In the genomic region with DNA sequence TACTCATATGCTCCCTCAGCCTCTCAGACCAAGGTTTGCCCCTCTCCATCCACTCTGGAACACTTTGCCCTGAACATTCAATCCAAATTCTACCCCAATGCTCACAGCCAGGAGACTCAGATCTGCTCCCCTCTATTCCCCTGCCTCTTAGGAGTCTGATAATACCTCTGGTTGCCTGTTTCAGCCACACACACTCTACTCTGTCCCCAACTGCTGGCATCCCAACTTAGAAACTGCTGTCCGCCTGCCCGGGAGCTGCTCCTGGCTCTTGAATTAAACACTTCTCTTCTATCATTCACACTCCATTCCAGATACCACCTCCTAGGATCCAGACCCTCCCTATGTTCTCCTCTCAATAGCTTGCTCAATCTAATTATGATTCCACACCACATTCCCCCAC, we compare ENCODE assay signal across 26 mouse cellular contexts.
DNase-seq lines count a peak whose midpoint lies in the region; ATAC-seq and TF ChIP-seq lines count a peak whose summit lies in the region.
"Had no signal": no experiment of that assay in that cellular context is flagged by ENCODE, and none has a peak within 500 bp of the region (broad histone marks: within the 10 kb centered on the region; RNA-seq: fewer than 3 reads in every experiment).

No protein-coding gene starts in this region.

- H3K4me3 ChIP-seq in forebrain, postnatal 0 days (ENCODE audit: low read depth, low read length) = no peak overlapping the region
- no peak overlapping the region for H3K4me3 ChIP-seq in forebrain, embryonic 14.5 days (ENCODE audit: low read depth, low read length)
- no peak overlapping the region for H3K4me3 ChIP-seq in heart, embryonic 12.5 days
- no peak overlapping the region for H3K4me3 ChIP-seq in heart, embryonic 15.5 days
- H3K4me3 ChIP-seq in midbrain, embryonic 11.5 days (ENCODE audit: low read depth, low read length) = no peak overlapping the region
- no peak overlapping the region for H3K4me3 ChIP-seq in midbrain, embryonic 16.5 days (ENCODE audit: low read depth, low read length)
- H3K4me3 ChIP-seq: embryonic facial prominence, embryonic 10.5 days; embryonic facial prominence, embryonic 13.5 days; erythroblast, embryonic 14.5 days; forebrain, embryonic 12.5 days had no signal

- H3K9me3 ChIP-seq in forebrain, postnatal 0 days (ENCODE audit: low read length) = no peaks in the 10 kb centered on the region
- no peaks in the 10 kb centered on the region for H3K9me3 ChIP-seq in forebrain, embryonic 14.5 days (replicated peaks; ENCODE audit: control insufficient read depth, low read length)
- no peaks in the 10 kb centered on the region for H3K9me3 ChIP-seq in heart, embryonic 12.5 days (replicated peaks)
- H3K9me3 ChIP-seq in heart, embryonic 15.5 days (replicated peaks) = no peaks in the 10 kb centered on the region
- H3K9me3 ChIP-seq in midbrain, embryonic 11.5 days (ENCODE audit: control insufficient read depth, low read length) = no peaks in the 10 kb centered on the region
- no peaks in the 10 kb centered on the region for H3K9me3 ChIP-seq in midbrain, embryonic 16.5 days (replicated peaks; ENCODE audit: control insufficient read depth, low read length, poor library complexity, severe bottlenecking)
- H3K9me3 ChIP-seq: embryonic facial prominence, embryonic 10.5 days; embryonic facial prominence, embryonic 13.5 days; forebrain, embryonic 12.5 days had no signal

- H3K4me1 ChIP-seq in forebrain, postnatal 0 days (ENCODE audit: insufficient read depth) = no peaks in the 10 kb centered on the region
- H3K4me1 ChIP-seq in forebrain, embryonic 14.5 days (ENCODE audit: control insufficient read depth, insufficient read depth, low read length) = 0 out of 2 replicates have a peak, but pooled peaks cover 3% of the 10 kb centered on the region
- peaks cover 50% of the 10 kb centered on the region for H3K4me1 ChIP-seq in heart, embryonic 12.5 days (replicated peaks)
- peaks cover 38% of the 10 kb centered on the region for H3K4me1 ChIP-seq in heart, embryonic 15.5 days (replicated peaks)
- H3K4me1 ChIP-seq in midbrain, embryonic 11.5 days (ENCODE audit: control insufficient read depth, insufficient read depth, low read length) = no peaks in the 10 kb centered on the region; the same call in 1 of the 2 replicates
- H3K4me1 ChIP-seq in midbrain, embryonic 16.5 days (ENCODE audit: control insufficient read depth, insufficient read depth, low read length) = peaks cover 4% of the 10 kb centered on the region; the same call in 1 of the 2 replicates
- H3K4me1 ChIP-seq: embryonic facial prominence, embryonic 10.5 days; embryonic facial prominence, embryonic 13.5 days had no signal

- no peaks in the 10 kb centered on the region for H3K27me3 ChIP-seq in forebrain, postnatal 0 days (ENCODE audit: insufficient read depth, low read length)
- no peaks in the 10 kb centered on the region for H3K27me3 ChIP-seq in forebrain, embryonic 14.5 days (replicated peaks; ENCODE audit: control insufficient read depth, insufficient read depth, low read length)
- H3K27me3 ChIP-seq in heart, embryonic 12.5 days (replicated peaks) = no peaks in the 10 kb centered on the region
- H3K27me3 ChIP-seq in heart, embryonic 15.5 days = no peaks in the 10 kb centered on the region
- H3K27me3 ChIP-seq in midbrain, embryonic 11.5 days (ENCODE audit: control insufficient read depth, insufficient read depth, low read length) = no peaks in the 10 kb centered on the region
- H3K27me3 ChIP-seq in midbrain, embryonic 16.5 days (ENCODE audit: control insufficient read depth, insufficient read depth, low read depth, low read length) = no peaks in the 10 kb centered on the region
- H3K27me3 ChIP-seq: embryonic facial prominence, embryonic 13.5 days; forebrain, embryonic 12.5 days had no signal

- H3K27ac ChIP-seq in forebrain, postnatal 0 days (ENCODE audit: low read depth, low read length) = 0 out of 2 replicates have a peak overlapping the region, but pooled peaks have one; percentile 4
- no peak overlapping the region for H3K27ac ChIP-seq in forebrain, embryonic 14.5 days (ENCODE audit: low read depth, low read length)
- peak overlapping the region; percentile 40 for H3K27ac ChIP-seq in heart, embryonic 12.5 days (ENCODE audit: poor library complexity, severe bottlenecking)
- peak overlapping the region; percentile 68 for H3K27ac ChIP-seq in heart, embryonic 15.5 days
- no peak overlapping the region for H3K27ac ChIP-seq in midbrain, embryonic 11.5 days (ENCODE audit: low read depth, low read length)
- H3K27ac ChIP-seq in midbrain, embryonic 16.5 days (ENCODE audit: low read length) = no peak overlapping the region
- H3K27ac ChIP-seq: embryonic facial prominence, embryonic 10.5 days; embryonic facial prominence, embryonic 13.5 days; forebrain, embryonic 12.5 days; hindbrain, embryonic 14.5 days; hindbrain, postnatal 0 days had no signal

- WGBS in forebrain, postnatal 0 days = 90% methylated on average over 2 of the region's 2 CpGs
- 90% methylated on average over 2 of the region's 2 CpGs for WGBS in forebrain, embryonic 14.5 days
- WGBS in heart, embryonic 12.5 days = 32% methylated on average over 2 of the region's 2 CpGs
- WGBS in heart, embryonic 15.5 days = 43% methylated on average over 2 of the region's 2 CpGs
- WGBS in midbrain, embryonic 11.5 days = 86% methylated on average over 2 of the region's 2 CpGs
- 82% methylated on average over 2 of the region's 2 CpGs for WGBS in midbrain, embryonic 16.5 days

- no peak for DNase-seq in forebrain, postnatal 0 days
- no peak for DNase-seq in forebrain, embryonic 14.5 days (ENCODE audit: low spot score)
- no peak for DNase-seq in heart, postnatal 10 days
- DNase-seq in heart, postnatal 36 days = no peak
- DNase-seq in midbrain, embryonic 11.5 days (ENCODE audit: low spot score, missing footprints) = peak; percentile 8
- DNase-seq: adrenal gland, adult 8-10 months; adrenal gland, postnatal 25 days; cerebellum, adult 11-12 months; cerebellum, adult 8-10 months; cerebellum, postnatal 36 days; gastrocnemius, postnatal 10 days; gastrocnemius, postnatal 36 days; kidney, adult 18-20 months had no signal

- H3K9ac ChIP-seq in forebrain, postnatal 0 days = no peak overlapping the region
- no peak overlapping the region for H3K9ac ChIP-seq in forebrain, embryonic 14.5 days (ENCODE audit: low read length)
- no peak overlapping the region for H3K9ac ChIP-seq in heart, embryonic 12.5 days
- no peak overlapping the region for H3K9ac ChIP-seq in heart, embryonic 15.5 days
- H3K9ac ChIP-seq in midbrain, embryonic 11.5 days (ENCODE audit: low read length) = no peak overlapping the region
- H3K9ac ChIP-seq in midbrain, embryonic 16.5 days (ENCODE audit: low read depth, low read length) = no peak overlapping the region
- H3K9ac ChIP-seq: embryonic facial prominence, embryonic 13.5 days; forebrain, embryonic 12.5 days; hindbrain, embryonic 14.5 days had no signal

- no peak for ATAC-seq in forebrain, postnatal 0 days
- ATAC-seq in forebrain, embryonic 14.5 days = no peak
- no peak for ATAC-seq in heart, embryonic 12.5 days (ENCODE audit: insufficient number of reproducible peaks, low FRiP score)
- peak; percentile 61; the same call in 1 of the 2 replicates for ATAC-seq in heart, embryonic 15.5 days (replicated peaks; ENCODE audit: insufficient number of reproducible peaks, insufficient read depth, low FRiP score, low read depth)
- no peak for ATAC-seq in midbrain, embryonic 11.5 days (ENCODE audit: low FRiP score)
- ATAC-seq in midbrain, embryonic 16.5 days = no peak
- ATAC-seq: activated CD4-positive, CD25-positive, alpha-beta regulatory T cell, adult 4 months; forebrain, embryonic 16.5 days; inflammation-experienced regulatory T-cells, adult 6 months; intestine, embryonic 16.5 days had no signal

- TF ChIP-seq CTCF in forebrain, postnatal 0 days (IDR thresholded peaks at IDR 0.05; ENCODE audit: low read depth) = no peak

- H3K4me2 ChIP-seq in forebrain, postnatal 0 days (ENCODE audit: low read depth) = no peak overlapping the region
- no peak overlapping the region for H3K4me2 ChIP-seq in forebrain, embryonic 14.5 days (ENCODE audit: low read length)
- H3K4me2 ChIP-seq in heart, embryonic 12.5 days = no peak overlapping the region
- H3K4me2 ChIP-seq in heart, embryonic 15.5 days = no peak overlapping the region
- H3K4me2 ChIP-seq in midbrain, embryonic 11.5 days = no peak overlapping the region
- no peak overlapping the region for H3K4me2 ChIP-seq in midbrain, embryonic 16.5 days (ENCODE audit: low read length)
- H3K4me2 ChIP-seq: embryonic facial prominence, embryonic 13.5 days; forebrain, embryonic 12.5 days; hindbrain, embryonic 14.5 days had no signal

- intact Hi-C loops in heart, postnatal 10 days (cut with DNase I) = no loop called here
- intact Hi-C loops in heart, postnatal 36 days (cut with DNase I) = loop anchor here (2.0 to 10.0 kb wide), 3 partner anchors 62 to 194 kb away; partner anchors contain the start of gene Iqsec1

- no peaks in the 10 kb centered on the region for H3K36me3 ChIP-seq in forebrain, postnatal 0 days (ENCODE audit: insufficient read depth)
- no peaks in the 10 kb centered on the region for H3K36me3 ChIP-seq in forebrain, embryonic 14.5 days (ENCODE audit: control insufficient read depth, insufficient read depth, low read length)
- no peaks in the 10 kb centered on the region for H3K36me3 ChIP-seq in heart, embryonic 12.5 days
- no peaks in the 10 kb centered on the region for H3K36me3 ChIP-seq in heart, embryonic 15.5 days
- no peaks in the 10 kb centered on the region for H3K36me3 ChIP-seq in midbrain, embryonic 11.5 days (ENCODE audit: control insufficient read depth, insufficient read depth, low read length)
- H3K36me3 ChIP-seq in midbrain, embryonic 16.5 days (ENCODE audit: control insufficient read depth, insufficient read depth, low read length) = no peaks in the 10 kb centered on the region
- H3K36me3 ChIP-seq: embryonic facial prominence, embryonic 10.5 days; embryonic facial prominence, embryonic 13.5 days; forebrain, embryonic 12.5 days had no signal

Comparison
In these comparisons a context has a peak if more than half of its experiments do, and no peak if none do; other contexts are left out.
1. H3K27ac ChIP-seq: peak in forebrain, postnatal 0 days (single experiment), heart, embryonic 12.5 days (single experiment) and heart, embryonic 15.5 days (single experiment); none in forebrain, embryonic 14.5 days (single experiment), midbrain, embryonic 11.5 days (single experiment) and midbrain, embryonic 16.5 days (single experiment).